Mouse (Mus musculus) embryonic fibroblast, embryonic 13.5 days (primary cell): ENCODE measurements around the gene Nup210l.

Experiments
- CTCF ChIP-seq: IDR thresholded peaks from 2 replicates; pipeline ENCODE4 v1.5.1; 2011; ENCODE audit warnings: mild to moderate bottlenecking, control low read depth, low read length, moderate library complexity, borderline replicate concordance; ENCODE audit not compliant: insufficient read depth
- POLR2A ChIP-seq: IDR thresholded peaks from 2 replicates; pipeline ENCODE4 v1.6.1; 2011; ENCODE audit warnings: low read depth, mild to moderate bottlenecking, control low read depth, low read length, moderate library complexity

- TF ChIP-seq CTCF (no peak), POLR2A (no peak)
Observed at GRCm38 (mm10) chr3:90136660-90137059, 32.7 kb downstream of the Nup210l start.
